Mouse (Mus musculus): ENCODE measurements around the gene Gm8362.

Gm8362 gene

DNA sequence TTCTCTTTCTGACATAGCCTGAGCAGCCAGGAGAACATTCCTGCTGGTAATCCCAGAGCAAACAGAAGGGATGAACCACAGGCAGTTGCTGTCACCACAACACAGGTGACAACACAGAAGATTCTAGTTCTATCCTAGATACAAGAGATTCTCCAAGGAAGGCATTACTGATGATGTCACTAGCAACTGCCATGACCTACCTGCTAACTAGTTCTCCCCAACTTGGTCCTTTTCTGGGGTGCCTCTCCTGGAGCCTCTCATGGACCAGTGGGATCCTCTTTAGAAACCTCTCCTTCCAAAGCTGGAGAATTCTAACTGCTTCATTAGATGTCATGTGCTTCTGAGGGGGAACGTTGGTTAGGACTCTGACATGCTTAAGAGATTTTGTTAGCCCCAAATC, at the start of gene Gm8362:
Gm8362 (minus strand) TSS at position 101 of the 400 bp plus-strand sequence.
- WGBS: 94% methylated on average over 1 of the region's 1 CpGs

DNA sequence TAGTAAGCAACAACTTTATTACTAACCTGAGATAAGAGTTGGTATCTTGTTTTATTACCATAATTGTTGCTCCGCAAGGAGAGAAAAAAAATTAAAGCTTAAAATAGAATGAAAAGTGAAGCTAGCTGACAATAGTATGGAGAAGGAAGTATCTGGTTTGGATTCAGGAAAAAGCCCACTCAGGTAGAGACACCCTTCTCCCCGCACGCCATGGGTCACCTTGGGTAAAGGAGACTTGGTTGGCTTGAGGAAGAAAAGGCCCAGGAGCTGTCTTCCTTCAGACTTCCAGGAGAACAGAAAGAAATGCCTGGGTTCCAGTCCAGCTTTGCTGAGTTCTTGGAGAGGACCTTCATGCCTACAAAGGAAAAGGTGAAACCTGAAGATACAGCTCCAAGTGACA, 49.1 kb upstream of the Gm8362 start:
- WGBS: 94% methylated on average over 3 of the region's 3 CpGs

DNA sequence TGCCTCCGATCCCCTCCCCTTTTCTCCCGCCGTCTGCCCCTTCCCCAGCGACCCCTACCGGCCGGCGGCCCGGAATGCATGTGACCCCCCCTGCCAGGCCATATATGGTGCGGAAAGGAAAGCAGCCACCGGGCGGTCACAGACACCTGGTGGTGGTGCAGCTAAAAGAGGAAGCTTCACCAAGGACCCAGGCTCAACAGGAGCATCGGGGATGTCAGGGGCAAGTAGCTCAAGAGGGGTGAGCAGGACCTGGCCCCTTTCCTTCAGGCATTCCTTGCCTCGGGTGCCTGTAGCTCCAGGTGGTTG, 17.0 kb downstream of the Gm8362 start:
- WGBS: 2% methylated on average over 5 of the region's 13 CpGs

DNA sequence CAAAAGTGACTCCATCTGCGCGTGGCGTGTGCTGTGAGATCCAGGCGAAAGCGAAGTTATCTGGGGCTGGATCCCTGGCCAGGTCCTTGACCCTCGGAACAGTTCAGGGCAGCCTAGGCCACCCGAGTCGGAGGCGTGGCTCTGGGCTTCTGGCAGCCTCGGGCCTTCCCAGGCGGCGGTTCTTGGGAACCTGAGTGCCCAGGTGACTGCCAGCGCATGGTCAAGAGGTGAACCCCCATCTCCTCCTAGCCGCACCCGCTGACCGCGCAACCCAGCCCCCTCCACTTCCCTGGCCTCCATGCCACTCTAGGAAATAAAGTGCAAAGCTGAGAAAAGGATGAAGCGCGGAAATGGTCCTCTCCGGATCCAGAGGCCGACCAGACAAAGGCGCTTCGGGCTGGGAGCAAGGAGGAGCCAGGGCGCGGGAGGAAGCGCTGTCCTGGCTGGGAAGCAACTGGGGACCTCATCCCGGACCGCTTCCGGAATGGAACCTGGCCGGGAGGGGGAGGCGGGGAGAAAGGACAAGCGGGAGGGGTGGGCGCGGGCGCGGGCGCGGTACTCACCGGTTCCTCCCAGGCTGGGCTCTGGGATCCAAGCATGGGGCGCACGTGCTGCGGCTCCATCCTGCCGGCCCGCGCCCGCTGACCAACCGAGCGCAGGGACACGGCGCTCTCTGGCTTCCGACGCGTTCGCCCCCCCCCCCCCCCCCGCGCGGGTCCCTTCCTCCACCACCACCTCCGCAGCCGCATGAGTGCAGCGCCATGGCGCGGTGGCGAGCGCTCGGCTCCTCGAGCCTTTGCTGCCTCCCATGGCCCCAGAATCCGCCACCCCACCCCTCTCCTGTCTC, 17.6 kb downstream of the Gm8362 start:
- 0% methylated on average over 29 of the region's 67 CpGs for WGBS

DNA sequence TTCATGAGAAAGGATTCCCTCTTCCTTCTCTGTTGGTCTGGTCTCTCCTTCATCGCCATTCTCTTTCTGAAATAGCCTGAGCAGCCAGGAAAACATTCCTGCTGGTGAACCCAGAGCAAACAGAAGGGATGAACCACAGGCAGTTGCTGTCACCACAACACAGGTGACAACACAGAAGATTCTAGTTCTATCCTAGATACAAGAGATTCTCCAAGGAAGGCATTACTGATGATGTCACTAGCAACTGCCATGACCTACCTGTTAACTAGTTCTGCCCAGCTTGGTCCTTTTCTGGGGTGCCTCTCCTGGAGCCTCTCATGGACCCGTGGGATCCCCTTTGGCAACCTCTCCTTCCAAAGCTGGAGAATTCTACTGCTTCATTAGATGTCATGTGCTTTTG, 32.0 kb downstream of the Gm8362 start, which contains the start of gene Gm3636:
Gm3636 (minus strand) TSS at position 101 of the 400 bp plus-strand sequence.
- WGBS: no CpG with 5 or more reads among the region's 2 CpGs

DNA sequence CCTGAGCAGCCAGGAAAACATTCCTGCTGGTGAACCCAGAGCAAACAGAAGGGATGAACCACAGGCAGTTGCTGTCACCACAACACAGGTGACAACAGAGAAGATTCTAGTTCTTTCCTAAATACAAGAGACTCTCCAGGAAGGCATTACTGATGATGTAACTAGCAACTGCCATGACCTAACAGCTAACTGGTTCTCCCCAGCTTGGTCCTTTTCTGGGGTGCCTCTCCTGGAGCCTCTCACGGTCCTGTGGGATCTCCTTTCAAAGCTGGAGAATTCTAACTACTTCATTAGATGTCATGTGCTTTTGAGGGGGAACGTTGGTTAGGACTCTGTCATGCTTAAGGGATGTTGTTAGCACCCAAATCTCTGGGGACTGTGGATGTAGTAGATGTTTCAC, 54.1 kb downstream of the Gm8362 start, which contains the start of gene Gm8050:
Gm8050 (minus strand) TSS at position 101 of the 400 bp plus-strand sequence.
- 83% methylated on average over 1 of the region's 2 CpGs for WGBS

All from cerebral cortex, adult 2 months (tissue).